Mouse (Mus musculus) kidney, adult 2 months (tissue): ENCODE results near the gene Bpgm. TPM values are rescaled to one million over a fixed set of nuclear protein-coding genes. Genes with fewer than 3 reads are reported as not detected.

Source experiments
- DNase-seq: peaks from one replicate; pipeline ENCODE4 v3.0.0; 2021
- H3K27ac ChIP-seq: fragments of 200-500 bp; 2 replicates; pipeline ENCODE4 v1.5.1; 2012; ENCODE audit warnings: low read depth, low read length, control low read depth, inconsistent platforms; ENCODE audit not compliant: insufficient read depth
- H3K27me3 ChIP-seq: fragments of 200-500 bp; replicated peaks from 2 replicates; pipeline ENCODE4 v1.6.1; 2012; ENCODE audit warnings: mild to moderate bottlenecking, moderate library complexity, low read length, inconsistent platforms; ENCODE audit not compliant: control insufficient read depth, insufficient read depth
- H3K36me3 ChIP-seq: fragments of 200-500 bp; 2 replicates; pipeline ENCODE4 v1.6.1; 2012; ENCODE audit warnings: mild to moderate bottlenecking, moderate library complexity, low read length, inconsistent platforms; ENCODE audit not compliant: control insufficient read depth, insufficient read depth
- H3K4me1 ChIP-seq: fragments of 200-500 bp; 2 replicates; pipeline ENCODE4 v1.6.1; 2011; ENCODE audit warnings: low read length; ENCODE audit not compliant: control insufficient read depth, insufficient read depth
- H3K4me3 ChIP-seq: fragments of 200-500 bp; 2 replicates; pipeline ENCODE4 v1.5.1; 2011; ENCODE audit warnings: mild to moderate bottlenecking, low read depth, low read length, control low read depth; ENCODE audit not compliant: insufficient read depth
- CTCF ChIP-seq: fragments of 200-500 bp; conservative IDR thresholded peaks from 2 replicates; pipeline ENCODE4 v1.5.1; 2011; ENCODE audit warnings: low read depth, mild to moderate bottlenecking, control low read depth, low read length, moderate library complexity, mixed read lengths; ENCODE audit not compliant: insufficient read depth, insufficient read length
- POLR2A ChIP-seq: fragments of 200-500 bp; IDR thresholded peaks from one replicate; pipeline ENCODE4 v1.6.1; 2011; ENCODE audit warnings: low read depth, low read length, control low read depth
- WGBS: fragments of 180-500 bp; shearing (Covaris S2); methylation state at CpG from one replicate; pipeline ENCODE4 v1.1.7; 2018; 5-methylcytosine and 5-hydroxymethylcytosine counted together
- polyA plus RNA-seq: library from polyadenylated mRNA; depleted of rRNA; stranded (reverse); fragments of >200 nt; gene quantifications from 2 replicates; pipeline ENCODE4 v1.2.3, GENCODE M21; 2012

The Bpgm gene
- polyA plus RNA-seq, 1 experiment, result 32.4 TPM

DNA sequence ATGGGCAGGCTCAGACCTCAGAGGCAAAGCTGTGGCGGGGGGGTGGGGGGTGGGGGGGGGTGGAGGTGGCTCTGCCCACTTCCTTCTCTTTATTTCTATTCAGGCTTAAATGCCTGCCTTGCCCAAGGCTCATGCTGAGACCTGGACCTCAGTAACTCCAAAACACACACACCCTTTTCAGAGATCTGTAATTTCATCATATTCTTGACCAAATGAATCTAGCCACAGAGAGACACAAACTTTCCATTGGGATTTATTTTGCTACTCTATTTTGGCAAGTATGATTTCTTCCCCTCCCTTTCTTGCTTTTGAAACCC is 39.7 kb downstream of the Bpgm start:
- H3K27me3 ChIP-seq, result no peaks in the 10 kb centered on the region
- H3K36me3 ChIP-seq, result no peaks in the 10 kb centered on the region
- WGBS, result 50% methylated on average over 1 of the region's 1 CpGs
- TF ChIP-seq POLR2A, result no peak
- H3K27ac ChIP-seq, result no peak overlapping the region
- H3K4me1 ChIP-seq, result no peaks in the 10 kb centered on the region
- no peak overlapping the region for H3K4me3 ChIP-seq
- DNase-seq, result no peak

DNA sequence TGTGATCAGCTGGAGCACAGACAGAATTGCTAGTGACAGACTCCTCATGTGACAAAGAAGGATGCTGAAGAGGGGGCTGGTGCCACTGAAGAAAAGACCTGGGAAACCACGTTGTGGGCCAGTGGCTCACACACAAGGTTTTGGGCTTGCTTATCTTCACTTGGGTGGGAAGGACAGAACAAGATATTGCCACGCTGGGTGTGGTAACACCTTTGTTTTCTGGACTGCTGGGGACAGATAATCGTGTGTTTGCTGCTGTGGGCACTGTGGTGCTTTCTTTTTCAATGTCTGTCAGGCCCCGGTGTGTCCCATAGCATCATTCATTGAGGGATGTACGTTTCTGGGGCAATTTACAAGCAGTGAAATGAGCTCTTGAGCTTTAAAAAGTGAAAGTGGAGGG is 41.7 kb downstream of the Bpgm start:
- Histone ChIP-seq H3K36me3 (no peaks in the 10 kb centered on the region), H3K4me1 (no peaks in the 10 kb centered on the region), H3K4me3 (no peak overlapping the region), H3K27ac (no peak overlapping the region), H3K27me3 (no peaks in the 10 kb centered on the region)
- no peak for DNase-seq
- WGBS, result 81% methylated on average over 5 of the region's 5 CpGs
- no peak for TF ChIP-seq CTCF

DNA sequence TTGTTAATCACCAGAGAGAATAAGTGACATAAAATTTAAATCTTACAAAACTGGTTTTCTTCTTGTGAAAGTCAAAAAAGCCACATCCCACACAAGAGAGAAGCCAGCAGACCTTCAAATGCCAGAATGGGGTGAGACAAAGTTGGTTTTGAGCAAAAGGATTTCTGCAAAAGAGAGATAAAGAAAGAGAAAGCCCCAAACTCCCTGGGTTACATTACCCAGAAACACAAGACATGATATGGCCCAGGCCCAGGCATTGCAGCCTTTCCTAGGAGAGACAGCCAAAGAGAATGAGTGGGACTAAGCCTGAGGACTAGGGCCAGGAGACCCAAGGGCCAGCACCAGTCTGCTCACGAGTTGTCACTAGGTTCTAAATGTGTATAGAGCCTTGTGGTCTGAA is 43.1 kb downstream of the Bpgm start:
- H3K36me3 ChIP-seq, result no peaks in the 10 kb centered on the region
- H3K4me3 ChIP-seq, result no peak overlapping the region
- 82% methylated on average over 1 of the region's 1 CpGs for WGBS
- no peaks in the 10 kb centered on the region for H3K4me1 ChIP-seq
- no peak for DNase-seq
- TF ChIP-seq CTCF (no peak), POLR2A (no peak)
- H3K27me3 ChIP-seq, result no peaks in the 10 kb centered on the region
- H3K27ac ChIP-seq, result no peak overlapping the region

DNA sequence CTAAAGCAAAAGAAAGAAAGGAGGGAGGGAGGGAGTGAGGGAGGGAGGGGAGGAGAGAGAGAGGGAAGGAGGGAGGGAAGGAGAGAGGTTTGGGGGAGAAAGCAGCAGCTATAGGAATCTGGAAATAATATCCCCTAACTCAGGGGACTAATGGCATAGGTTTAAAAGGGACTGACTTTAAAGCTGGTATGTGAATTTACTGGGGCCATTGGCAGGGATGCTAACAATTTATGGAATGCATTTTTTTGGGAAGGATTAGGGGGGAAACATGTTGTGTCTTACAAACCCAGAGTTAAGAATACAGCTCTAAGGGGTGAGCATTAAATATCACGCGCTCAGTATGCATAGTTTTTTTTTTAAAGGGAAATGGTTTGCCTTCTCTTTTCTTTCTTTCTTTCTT is 44.5 kb downstream of the Bpgm start:
- Histone ChIP-seq H3K4me3 (no peak overlapping the region), H3K27me3 (no peaks in the 10 kb centered on the region), H3K36me3 (no peaks in the 10 kb centered on the region), H3K4me1 (no peaks in the 10 kb centered on the region), H3K27ac (no peak overlapping the region)
- DNase-seq, result no peak
- 76% methylated on average over 2 of the region's 2 CpGs for WGBS
- TF ChIP-seq CTCF (no peak), POLR2A (no peak)

DNA sequence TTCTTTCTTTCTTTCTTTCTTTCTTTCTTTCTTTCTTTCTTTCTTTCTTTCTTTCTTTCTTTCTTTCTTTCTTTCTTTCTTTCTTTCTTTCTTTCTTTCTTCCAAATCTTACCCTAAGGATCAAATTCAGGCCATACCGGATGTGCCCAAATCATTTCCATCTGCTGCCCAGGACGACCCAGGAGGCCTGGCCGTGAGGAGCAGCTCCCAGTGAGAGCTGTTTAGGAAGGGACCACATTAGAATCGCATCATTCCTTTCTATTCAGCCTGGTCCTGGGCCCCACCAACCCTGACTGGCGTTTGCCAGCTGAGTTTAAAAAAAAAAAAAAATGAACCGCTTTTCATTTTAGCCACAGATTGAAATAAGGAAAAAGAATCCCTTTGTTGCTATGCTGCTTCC is 44.9 kb downstream of the Bpgm start:
- Histone ChIP-seq H3K27ac (no peak overlapping the region), H3K27me3 (no peaks in the 10 kb centered on the region), H3K36me3 (no peaks in the 10 kb centered on the region), H3K4me1 (no peaks in the 10 kb centered on the region), H3K4me3 (no peak overlapping the region)
- no peak for DNase-seq
- no peak for TF ChIP-seq CTCF
- no peak for TF ChIP-seq POLR2A
- WGBS, result 57% methylated on average over 6 of the region's 6 CpGs

DNA sequence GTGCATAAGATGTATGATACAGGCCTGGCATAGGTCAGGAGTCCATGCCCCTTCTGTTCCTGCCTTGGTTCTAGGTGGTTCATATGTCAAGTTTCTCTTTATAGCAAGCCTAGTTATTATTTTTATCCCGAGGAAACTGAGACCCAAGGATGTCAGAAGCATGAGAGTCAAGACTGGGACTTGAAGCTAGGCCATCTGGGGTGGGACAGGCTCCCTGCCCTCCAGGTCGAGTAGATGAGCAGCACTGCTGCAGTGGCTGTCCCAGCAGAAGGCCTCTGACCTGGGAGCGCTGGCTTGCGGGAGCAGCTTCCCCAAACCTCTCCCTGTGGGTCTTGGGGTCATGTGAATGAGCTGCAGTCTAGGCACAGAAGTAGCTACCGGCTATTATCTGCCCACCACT is 47.5 kb downstream of the Bpgm start:
- TF ChIP-seq CTCF (no peak), POLR2A (no peak)
- WGBS, result 71% methylated on average over 5 of the region's 5 CpGs
- Histone ChIP-seq H3K27ac (no peak overlapping the region), H3K4me3 (no peak overlapping the region), H3K4me1 (no peaks in the 10 kb centered on the region), H3K27me3 (no peaks in the 10 kb centered on the region), H3K36me3 (no peaks in the 10 kb centered on the region)
- no peak for DNase-seq

DNA sequence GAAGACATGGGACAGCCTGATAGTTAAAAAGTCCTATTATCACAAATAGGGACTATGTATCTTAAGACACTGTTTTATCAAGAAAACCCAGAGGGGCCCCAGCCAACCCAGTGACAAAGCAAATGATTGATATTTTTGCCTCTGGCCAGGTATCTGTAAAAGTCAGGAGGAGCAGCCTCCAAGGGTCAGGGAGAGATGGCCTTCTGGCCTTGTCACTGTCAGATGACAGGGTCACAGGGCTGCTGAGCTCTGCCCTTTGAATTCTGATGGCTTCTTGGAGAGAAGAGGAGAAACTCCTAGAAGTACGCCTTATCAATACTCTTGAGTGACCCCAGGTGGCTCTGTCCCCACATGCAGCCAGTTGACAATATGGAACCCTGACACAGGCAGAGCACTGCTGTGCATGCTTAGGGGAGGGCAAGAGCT is 49.5 kb downstream of the Bpgm start:
- no peak for DNase-seq
- Histone ChIP-seq H3K27ac (no peak overlapping the region), H3K36me3 (no peaks in the 10 kb centered on the region), H3K4me1 (no peaks in the 10 kb centered on the region), H3K27me3 (no peaks in the 10 kb centered on the region), H3K4me3 (no peak overlapping the region)
- WGBS, result 97% methylated on average over 1 of the region's 1 CpGs
- TF ChIP-seq POLR2A (no peak), CTCF (no peak)

DNA sequence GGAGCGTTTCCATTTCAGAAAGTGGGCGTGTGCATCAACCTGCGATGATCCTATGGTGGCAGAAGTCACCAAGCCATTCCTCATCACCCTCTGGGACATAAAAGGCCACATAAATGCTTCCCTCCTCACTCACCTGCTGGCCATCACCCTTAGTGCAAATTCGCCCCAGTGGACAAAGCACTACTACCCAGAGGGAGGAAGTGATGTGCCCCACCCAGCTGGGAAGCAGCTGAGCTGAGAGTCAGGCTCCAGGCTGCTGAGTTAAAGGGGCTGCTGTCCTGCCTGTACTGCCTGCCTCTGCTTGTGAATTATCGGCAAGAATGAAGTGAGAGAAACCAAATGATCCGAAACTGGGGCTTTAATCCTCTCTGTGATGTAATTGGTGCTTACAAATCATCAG is 49.9 kb downstream of the Bpgm start:
- Histone ChIP-seq H3K27me3 (no peaks in the 10 kb centered on the region), H3K4me1 (no peaks in the 10 kb centered on the region), H3K27ac (no peak overlapping the region), H3K36me3 (no peaks in the 10 kb centered on the region), H3K4me3 (no peak overlapping the region)
- DNase-seq, result no peak
- 66% methylated on average over 6 of the region's 6 CpGs for WGBS
- TF ChIP-seq CTCF, result no peak
- no peak for TF ChIP-seq POLR2A
